Mouse (Mus musculus): ENCODE data around the gene Ackr4.

Ackr4 gene

DNA sequence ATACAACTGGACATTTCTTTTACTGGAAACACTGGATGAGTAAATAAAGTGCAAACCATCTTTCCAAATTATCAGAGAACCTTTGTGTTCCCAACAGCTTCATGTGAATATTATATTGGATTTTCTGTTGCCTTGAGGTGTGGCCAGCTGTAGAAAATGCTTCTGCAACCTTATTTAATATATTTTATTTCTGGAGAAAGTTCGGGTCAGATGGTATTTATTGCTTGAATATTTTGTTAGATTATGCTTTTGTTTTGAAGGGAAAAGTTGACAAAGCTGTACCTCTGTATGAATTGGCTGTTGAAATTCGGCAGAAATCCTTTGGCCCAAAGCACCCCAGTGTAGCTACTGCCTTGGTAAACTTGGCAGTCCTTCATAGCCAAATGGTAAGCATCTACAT lies 86.4 kb downstream of the Ackr4 start, which contains the start of gene Gm28305:
Gene Gm28305, plus strand, starts transcription at position 301 of the 400 bp plus-strand sequence.
- no peak for DNase-seq (ENCODE audit: low read depth, low spot score)

DNA sequence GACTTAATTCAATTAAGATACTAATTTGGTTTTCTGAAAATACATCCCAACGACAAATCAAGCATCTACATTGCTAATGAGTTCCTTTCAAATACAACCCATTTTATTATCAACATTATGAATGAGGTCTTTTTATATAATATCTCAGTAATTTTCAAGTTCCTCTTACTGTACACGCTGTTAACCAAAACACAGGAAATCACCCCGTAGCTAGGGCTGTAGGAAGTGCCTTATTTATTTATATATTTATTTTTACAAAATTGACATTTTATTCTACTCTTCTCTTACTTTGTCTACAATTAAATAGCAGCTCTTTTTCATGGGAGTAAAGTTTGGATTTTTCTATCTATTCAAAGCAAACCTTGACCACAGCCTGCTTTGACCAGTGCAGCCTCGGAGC lies 87.0 kb downstream of the Ackr4 start:
- no peak for DNase-seq (ENCODE audit: low read depth, low spot score)

DNA sequence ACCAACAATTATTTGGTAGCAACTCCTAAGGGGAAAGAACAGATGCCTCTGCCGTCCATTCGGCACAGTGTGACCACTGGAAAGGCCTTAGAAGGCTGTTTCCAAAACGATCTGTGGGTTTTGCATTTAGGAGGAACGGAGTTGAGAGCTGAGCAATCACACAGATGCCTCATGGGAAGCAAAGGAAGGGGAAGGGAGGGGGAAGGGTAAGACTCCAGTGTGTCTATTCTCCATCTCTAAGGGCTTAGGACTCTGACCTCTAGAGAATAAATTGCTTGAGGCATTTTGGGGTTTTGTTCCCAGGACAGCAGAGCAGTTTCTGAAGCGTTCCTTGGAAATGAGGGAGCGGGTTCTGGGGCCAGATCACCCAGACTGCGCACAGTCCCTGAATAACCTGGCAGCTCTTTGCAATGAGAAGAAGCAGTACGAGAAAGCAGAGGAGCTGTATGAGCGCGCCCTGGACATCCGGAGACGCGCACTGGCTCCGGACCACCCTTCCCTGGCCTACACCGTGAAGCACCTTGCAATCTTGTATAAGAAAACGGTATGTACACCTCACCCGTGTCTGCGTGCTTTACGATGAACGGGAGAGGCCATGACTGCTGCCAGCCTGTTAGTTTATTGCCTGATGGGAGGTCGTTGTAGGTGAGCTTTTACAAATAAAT lies 87.6 kb downstream of the Ackr4 start:
- DNase-seq (ENCODE audit: low read depth, low spot score) = no peak

DNA sequence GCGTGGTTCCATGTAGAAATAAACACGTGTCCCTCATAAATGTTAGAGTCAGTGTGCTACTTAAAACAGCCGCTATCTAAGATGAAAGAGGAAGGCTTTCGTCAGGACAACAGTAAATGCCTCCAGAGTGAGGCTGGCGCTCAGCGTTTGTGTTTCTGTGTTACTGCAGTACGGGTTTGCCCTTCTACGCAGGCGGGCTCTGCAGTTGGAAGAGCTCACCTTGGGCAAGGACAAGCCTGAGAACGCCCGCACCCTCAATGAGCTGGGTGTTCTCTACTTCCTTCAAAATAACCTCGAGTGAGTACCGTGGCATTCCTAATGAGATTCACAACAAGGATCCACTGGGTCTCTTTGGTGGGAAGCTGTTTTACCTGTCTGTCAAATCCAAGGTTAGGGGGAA lies 88.5 kb downstream of the Ackr4 start:
- DNase-seq (ENCODE audit: low read depth, low spot score) = no peak

DNA sequence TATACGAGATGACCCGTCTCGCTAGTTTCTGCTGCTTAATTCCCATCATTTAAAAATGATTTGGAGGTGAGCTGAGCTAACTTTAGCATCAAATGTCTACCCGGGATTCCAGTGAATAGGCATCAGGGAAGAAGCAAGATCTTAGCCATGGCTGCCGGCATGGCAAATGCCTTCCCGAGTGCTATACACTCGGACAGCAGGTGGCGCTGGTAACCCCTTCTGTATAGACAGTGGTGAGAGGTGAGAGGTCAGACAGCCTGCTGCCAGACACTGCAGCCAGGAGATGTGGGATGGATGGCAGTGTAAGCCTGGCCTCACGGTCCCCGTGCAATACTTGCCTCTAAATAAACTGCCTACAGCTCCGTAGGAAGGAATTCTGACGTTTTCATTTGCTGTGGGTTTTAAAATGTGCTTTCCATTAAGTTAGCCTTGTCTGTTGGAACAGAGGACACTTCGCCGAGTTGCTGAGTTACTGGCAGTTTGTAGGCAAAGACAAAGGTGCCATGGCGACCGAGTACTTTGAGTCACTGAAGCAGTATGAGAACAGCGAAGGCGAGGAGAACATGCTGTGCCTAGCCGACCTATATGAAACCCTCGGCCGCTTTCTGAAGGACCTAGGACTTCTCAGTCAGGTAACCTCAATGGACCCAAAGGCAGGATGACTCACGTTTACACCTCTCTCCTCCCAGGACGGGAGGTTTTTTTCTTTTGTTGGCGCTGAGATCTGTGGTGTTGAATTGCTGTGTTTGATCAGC lies 91.3 kb downstream of the Ackr4 start:
- peak; percentile 75 for DNase-seq (ENCODE audit: low read depth, low spot score)

DNA sequence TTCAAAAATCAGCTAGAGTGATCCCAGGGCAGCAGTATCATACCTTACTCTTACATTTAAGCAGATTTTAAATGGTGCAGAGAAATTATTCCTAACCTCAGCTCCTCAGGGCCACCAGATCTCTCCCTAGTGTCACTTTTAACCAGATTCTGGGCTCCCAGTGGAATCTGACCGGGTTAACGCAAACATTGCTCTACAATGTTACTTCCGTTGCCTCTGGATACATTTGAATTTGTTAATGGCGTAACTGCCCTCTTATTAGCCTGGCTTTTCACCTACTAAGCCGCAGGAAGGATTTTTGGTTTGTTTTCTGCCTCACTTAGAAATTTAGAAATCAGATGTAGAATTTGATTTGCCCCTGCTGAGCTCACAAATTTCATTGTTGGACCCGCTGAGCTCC lies 92.0 kb downstream of the Ackr4 start:
- no peak for DNase-seq (ENCODE audit: low read depth, low spot score)

DNA sequence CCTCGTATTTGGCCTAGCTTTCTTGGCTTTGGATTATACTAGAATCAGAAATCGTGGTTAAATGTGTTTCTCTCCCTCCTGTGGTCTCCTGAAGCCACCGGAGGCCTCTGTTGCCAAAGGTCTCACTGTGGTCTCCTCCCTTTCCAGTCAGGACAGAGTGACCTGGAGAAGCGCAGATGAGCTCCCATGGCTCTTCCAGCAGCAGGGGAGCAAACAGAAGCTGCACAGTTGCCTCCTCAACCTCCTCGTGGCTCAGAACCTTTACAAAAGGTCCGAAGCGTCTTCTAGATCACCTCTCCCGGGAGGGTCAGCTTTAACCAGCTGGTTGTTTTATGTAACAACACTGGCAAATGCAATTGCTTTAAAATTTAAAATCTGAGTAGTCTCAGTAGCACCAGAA lies 92.5 kb downstream of the Ackr4 start:
- DNase-seq (ENCODE audit: low read depth, low spot score) = no peak
